Mouse (Mus musculus): ENCODE data around the gene Mcm9.
A peak's percentile ranks its signal among the peaks of the same experiment; 100 is the strongest.

GRCm38 (mm10) chr10:53595744-53596676 lies 34.2 kb downstream of the Mcm9 start:
- TF ChIP-seq POLR2A (IDR thresholded peaks at IDR 0.05; ENCODE audit: borderline replicate concordance, extremely low read depth, low read depth, low read length): peak; percentile 49; the same call in 1 of the 2 replicates
- no peak for TF ChIP-seq CTCF (IDR thresholded peaks at IDR 0.05; ENCODE audit: insufficient read depth, low read length)
